Mouse (Mus musculus): Measurements from ENCODE around the gene Hoxc9. TPM values are rescaled to one million over a fixed set of nuclear protein-coding genes. Genes with fewer than 3 reads are reported as not detected.

Hoxc9 gene
- polyA plus RNA-seq, 1 experiment from 2014 or later: not detected

- no peak for DNase-seq (ENCODE audit: low spot score)
Observed at GRCm38 (mm10) chr15:103018636-103019035, 42.4 kb downstream of the Hoxc9 start, which contains the start of gene Hoxc4. TSS of gene Hoxc4 (plus strand) at chr15:103018934.

- no peak for DNase-seq (ENCODE audit: low spot score)
Observed at GRCm38 (mm10) chr15:103020899-103021418, 44.7 kb downstream of the Hoxc9 start.

- DNase-seq (ENCODE audit: low spot score): no peak
Observed at GRCm38 (mm10) chr15:103021544-103021943, 45.3 kb downstream of the Hoxc9 start.

GRCm38 (mm10) chr15:103024131-103024530 lies 47.9 kb downstream of the Hoxc9 start:
- no peak for DNase-seq (ENCODE audit: low spot score)

DNA sequence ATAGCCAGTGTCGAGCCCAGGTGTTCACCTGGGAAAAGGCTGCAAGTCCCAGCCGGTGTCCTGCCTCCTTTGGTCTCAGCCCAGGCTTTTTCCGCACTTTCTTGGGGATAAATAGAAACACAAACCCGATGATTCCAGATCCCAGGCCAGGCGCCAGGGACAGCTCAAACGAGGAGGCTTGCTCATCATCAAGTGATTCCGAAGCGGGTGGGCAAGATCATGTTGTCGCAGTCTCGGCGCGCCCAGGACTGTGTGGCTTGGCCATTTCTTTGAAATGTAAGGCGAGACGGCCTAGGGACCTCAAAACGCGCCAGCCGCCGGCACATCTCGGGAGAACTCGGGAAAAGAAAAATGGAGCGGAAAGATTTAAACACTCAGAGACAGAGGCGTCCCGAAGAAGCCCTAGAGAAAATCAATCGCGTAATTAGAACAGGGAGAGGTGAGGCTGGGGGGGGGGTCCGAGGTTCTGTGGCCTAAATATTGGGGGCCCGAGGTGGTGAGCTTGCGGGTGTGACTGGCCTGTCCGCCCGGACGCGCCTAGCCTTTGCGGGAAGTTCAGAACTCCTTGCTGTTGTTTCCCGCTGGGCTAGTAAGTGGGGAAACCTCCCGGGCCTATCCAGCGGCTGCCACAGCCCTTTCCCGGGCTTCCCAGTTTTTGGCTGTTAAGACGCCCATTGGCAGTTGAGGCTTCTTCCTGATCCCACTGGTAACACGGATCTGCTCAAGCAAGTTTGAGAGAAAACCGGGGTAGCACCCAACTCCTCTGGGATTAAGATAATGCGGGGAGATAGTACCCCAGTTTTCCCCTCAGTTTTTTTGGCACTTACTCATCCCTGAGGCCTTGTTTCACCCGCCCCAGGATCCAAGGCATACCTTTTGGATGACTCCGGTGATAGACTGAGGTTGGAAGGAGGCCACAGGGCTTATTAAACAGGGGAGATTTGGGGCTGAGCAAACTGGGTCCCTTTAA lies 51.3 kb downstream of the Hoxc9 start:
- no peak for DNase-seq (ENCODE audit: low spot score)

DNA sequence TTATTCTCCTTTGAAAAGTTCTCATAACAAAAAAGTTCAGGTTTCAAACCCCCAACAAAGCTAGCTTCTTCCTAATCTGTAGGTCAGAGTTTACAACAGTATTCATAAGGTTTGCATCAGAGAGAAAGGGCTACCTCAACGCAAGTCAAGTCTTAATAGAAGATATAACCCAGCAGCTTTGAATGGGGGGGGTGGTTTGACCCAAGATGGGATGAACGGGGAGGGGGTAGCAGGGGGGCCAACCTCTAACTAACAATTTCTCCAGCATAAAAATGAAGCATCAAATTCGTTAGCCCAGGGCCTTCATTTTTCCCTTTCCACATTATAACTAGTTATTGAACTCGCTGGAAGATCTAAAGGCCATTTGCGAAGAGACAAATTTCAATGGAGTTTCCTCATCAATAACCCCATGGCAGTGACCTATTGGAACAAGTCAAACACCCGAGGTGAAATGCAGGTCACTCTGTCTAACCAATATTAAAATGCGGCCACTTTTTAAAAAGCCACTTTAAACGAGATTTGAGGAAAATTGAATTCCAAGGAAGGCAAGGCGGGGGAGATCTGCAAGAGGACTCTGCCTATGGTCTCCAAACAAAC lies 52.8 kb downstream of the Hoxc9 start:
- no peak for DNase-seq (ENCODE audit: low spot score)

- DNase-seq (ENCODE audit: low spot score): no peak
Observed at GRCm38 (mm10) chr15:103030142-103030541, 53.9 kb downstream of the Hoxc9 start.

GRCm38 (mm10) chr15:103032167-103032566 lies 55.9 kb downstream of the Hoxc9 start:
- no peak for DNase-seq (ENCODE audit: low spot score)

DNA sequence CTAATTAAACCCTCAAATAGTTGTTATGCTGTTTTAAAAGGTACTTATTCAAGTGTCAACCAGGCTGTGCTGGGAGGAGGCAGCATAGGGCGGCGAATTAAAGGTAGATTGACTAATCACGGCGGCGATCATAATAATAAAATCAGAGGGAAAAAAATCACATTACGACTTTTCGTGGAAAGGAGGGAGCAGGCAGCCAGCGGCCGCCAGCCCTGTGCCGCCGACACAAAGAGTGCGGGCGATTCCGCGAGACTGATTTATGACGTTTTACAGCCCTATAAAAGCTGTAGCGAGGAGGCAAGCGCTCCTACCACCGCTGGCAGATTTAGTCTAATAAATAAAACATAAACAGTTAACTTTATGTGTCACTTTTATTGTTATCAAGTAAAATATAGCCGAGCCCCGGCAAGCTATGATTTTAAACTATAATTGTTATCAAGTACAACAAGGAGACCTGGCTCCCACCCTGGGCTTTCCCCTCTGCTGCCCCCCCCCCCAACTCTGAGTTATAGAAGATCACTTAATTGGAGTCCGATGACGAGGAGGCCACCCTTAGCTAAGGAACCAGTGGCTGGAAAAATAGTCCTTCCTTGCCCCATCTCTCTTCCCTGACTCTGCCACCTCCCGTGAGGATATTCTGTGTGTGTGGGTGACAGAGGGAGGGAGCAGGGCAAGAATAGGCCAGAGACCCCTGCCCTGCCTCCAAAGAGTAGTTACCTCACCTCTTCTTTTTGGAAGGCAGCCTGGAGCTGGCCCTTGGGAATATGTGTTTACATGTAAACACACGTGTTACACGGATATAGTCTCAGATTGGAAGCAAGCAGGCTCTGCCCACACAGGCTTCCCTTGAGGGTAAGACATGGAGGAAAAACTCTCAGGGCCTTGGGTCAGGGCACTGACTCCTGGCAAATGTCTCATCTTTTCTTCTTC lies 56.7 kb downstream of the Hoxc9 start:
- no peak for DNase-seq (ENCODE audit: low spot score)

- no peak for DNase-seq (ENCODE audit: low spot score)
Observed at GRCm38 (mm10) chr15:103034043-103034806, 58.0 kb downstream of the Hoxc9 start.

MicroRNAs encoded within 50 kb of the gene (microRNA counts, 519-probe panel; counts per million panel counts)
- microRNA mmu-miR-615-3p: 473 counts per million, percentile 71 among the panel's probes with 10 or more counts
- microRNA mmu-miR-615-5p: 473 counts per million, percentile 71 among the panel's probes with 10 or more counts

Small RNA genes lying within 50 kb of the gene (microRNA-seq; reads per million reads assigned to microRNA genes)
- 4.6 reads per million, percentile 3 among the genes with 10 or more reads in this experiment for gene Mir196a-2 (ENCODE audit: borderline number of aligned reads)
- gene Mir615 (ENCODE audit: borderline number of aligned reads): 20.8 reads per million, percentile 26 among the genes with 10 or more reads in this experiment

Other genes with a start within 250 kb of the Hoxc9 start
- 0.07 TPM in 1 of 2 replicates, not detected in the other for gene Hoxc13, start 55.3 kb upstream of the Hoxc9 start, polyA plus RNA-seq (2015; fragmentation: Nextera tagmentation; extraction: Ambion mirVana)
- gene Hoxc12, start 39.7 kb upstream of the Hoxc9 start, polyA plus RNA-seq (2015; fragmentation: Nextera tagmentation; extraction: Ambion mirVana): not detected in 2 replicates
- gene Hoxc11, start 22.0 kb upstream of the Hoxc9 start, polyA plus RNA-seq (2015; fragmentation: Nextera tagmentation; extraction: Ambion mirVana): 0.09 TPM in 1 of 2 replicates, not detected in the other
- not detected in 2 replicates for gene Hoxc10, start 9.6 kb upstream of the Hoxc9 start, polyA plus RNA-seq (2015; fragmentation: Nextera tagmentation; extraction: Ambion mirVana)
- 0.16 TPM in 1 of 2 replicates, not detected in the other for gene Hoxc5, start 9.0 kb upstream of the Hoxc9 start, polyA plus RNA-seq (2015; fragmentation: Nextera tagmentation; extraction: Ambion mirVana)
- gene Hoxc8, start 14.2 kb downstream of the Hoxc9 start, polyA plus RNA-seq (2015; fragmentation: Nextera tagmentation; extraction: Ambion mirVana): not detected in 2 replicates
- 0.14 TPM in 1 of 2 replicates, not detected in the other for gene Hoxc6, start 21.8 kb downstream of the Hoxc9 start, polyA plus RNA-seq (2015; fragmentation: Nextera tagmentation; extraction: Ambion mirVana)
- 0.07 and 0.17 TPM in 2 replicates for gene Hoxc4, start 42.5 kb downstream of the Hoxc9 start, polyA plus RNA-seq (2015; fragmentation: Nextera tagmentation; extraction: Ambion mirVana)
- 7.5 and 8.9 TPM in 2 replicates for gene Smug1, start 190.7 kb downstream of the Hoxc9 start, polyA plus RNA-seq (2015; fragmentation: Nextera tagmentation; extraction: Ambion mirVana)